Mouse (Mus musculus) urinary bladder, postnatal 10 days (tissue): ENCODE measurements around the gene Fam126a.
"Not testable (repeated sequence)": the region's sequence is repeated elsewhere in the genome, so short reads cannot be mapped to it uniquely, and the experiment has no call there.

Experiments used
- DNase-seq: peaks from one replicate; pipeline ENCODE4 v3.0.0; 2022; ENCODE audit warnings: low spot score

Gene Fam126a

GRCm38 (mm10) chr5:23900190-23900589 lies 130.3 kb downstream of the Fam126a start:
- DNase-seq, result no peak

- DNase-seq, result no peak
Measured at GRCm38 (mm10) chr5:23893864-23894771, 136.4 kb downstream of the Fam126a start.

- no peak for DNase-seq
Measured at GRCm38 (mm10) chr5:23893156-23893863, 137.2 kb downstream of the Fam126a start.

DNA sequence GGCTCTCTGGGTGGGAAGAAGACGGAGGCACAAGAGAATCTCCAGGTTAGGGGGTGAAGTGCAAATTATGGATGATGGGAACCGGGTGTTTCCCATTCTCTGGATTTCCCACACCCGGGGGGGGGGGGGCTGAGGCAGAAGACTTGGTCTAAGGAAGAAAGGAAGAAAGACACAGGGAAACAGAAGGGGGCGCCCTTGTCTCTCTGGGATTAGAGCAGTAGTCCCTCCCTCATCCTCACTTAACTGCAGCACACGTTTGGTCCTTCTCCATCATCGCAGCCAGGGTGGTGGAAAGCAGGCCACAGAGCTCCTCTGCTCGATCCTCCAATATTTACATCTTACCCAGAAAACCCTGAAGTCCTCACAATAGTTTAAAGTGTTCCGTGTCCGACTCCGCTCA lies 139.8 kb downstream of the Fam126a start:
- DNase-seq, result no peak

GRCm38 (mm10) chr5:23889461-23889860 lies 141.0 kb downstream of the Fam126a start:
- no peak for DNase-seq

GRCm38 (mm10) chr5:23887111-23887510 lies 143.4 kb downstream of the Fam126a start:
- DNase-seq, result no peak

GRCm38 (mm10) chr5:23874457-23874856 lies 156.0 kb downstream of the Fam126a start:
- no peak for DNase-seq

DNA sequence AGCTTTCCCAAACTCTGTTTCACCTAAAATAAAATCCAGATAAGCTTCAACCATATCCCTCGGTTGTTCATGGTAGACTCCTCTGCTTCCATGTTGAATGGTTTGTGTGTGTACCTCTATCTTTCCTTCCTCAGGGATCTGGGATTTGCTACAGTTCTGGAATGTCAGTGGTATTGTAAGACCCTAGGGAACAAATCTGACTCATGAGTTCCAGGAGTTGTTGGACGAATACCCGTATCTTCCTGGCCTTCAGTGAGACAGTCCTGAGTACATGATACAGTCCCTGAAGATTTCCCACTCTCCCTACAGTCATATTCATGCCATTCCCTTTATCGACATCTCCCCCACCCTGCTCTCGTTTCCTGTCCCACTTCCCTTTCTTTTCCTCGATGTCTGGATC lies 157.9 kb downstream of the Fam126a start:
- DNase-seq, result no peak

DNA sequence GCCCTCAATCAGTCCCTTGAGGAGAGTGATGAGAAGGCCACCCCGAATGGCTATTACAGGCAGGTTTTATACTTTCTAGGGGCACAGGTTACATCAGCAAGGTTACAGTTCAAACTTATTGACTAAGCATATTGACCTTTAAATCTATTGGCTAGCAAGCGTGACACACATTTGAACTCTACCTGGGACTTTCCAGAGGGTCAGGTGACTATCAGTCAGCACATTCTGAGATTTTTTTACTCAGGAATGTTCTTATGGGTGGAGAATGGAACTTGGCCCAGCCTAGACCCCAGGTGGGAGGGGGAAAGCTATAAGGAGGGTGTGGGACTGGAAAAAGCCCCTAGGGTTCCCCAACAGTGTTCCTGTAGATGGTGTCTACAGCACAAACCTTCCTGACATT lies 159.2 kb downstream of the Fam126a start:
- DNase-seq, result not testable (repeated sequence)

GRCm38 (mm10) chr5:23865941-23866340 lies 164.5 kb downstream of the Fam126a start:
- no peak for DNase-seq
